Mouse (Mus musculus) small intestine, adult 2 months (tissue): ENCODE data around the gene Rpl28.

Experiments
- CTCF ChIP-seq: fragments of 200-500 bp; IDR thresholded peaks from 2 replicates; pipeline ENCODE4 v1.5.1; 2012; ENCODE audit warnings: low read depth, mild to moderate bottlenecking, control low read depth, inconsistent platforms, low read length, moderate library complexity, mixed read lengths; ENCODE audit not compliant: insufficient replicate concordance, insufficient read length; ENCODE audit errors: extremely low read depth
- POLR2A ChIP-seq: fragments of 200-500 bp; IDR thresholded peaks from 2 replicates; pipeline ENCODE4 v1.6.1; 2012; ENCODE audit warnings: low read depth, mild to moderate bottlenecking, control low read depth, inconsistent platforms, low read length, moderate library complexity

GRCm38 (mm10) chr7:4812303-4813104 lies 19.8 kb downstream of the Rpl28 start, which contains the start of gene Ube2s:
- TF ChIP-seq CTCF (no peak), POLR2A (peak; percentile 66; the same call in 1 of the 2 replicates)
